Mouse (Mus musculus): ENCODE measurements around the gene Atp5d. TPM values are rescaled to one million over a fixed set of nuclear protein-coding genes. Genes with fewer than 3 reads are reported as not detected.
"Not testable (repeated sequence)": the region's sequence is repeated elsewhere in the genome, so short reads cannot be mapped to it uniquely, and the experiment has no call there.

Gene Atp5d
- total RNA-seq, 2 experiments from 2014 or later: 356 to 366 TPM

- no peak for TF ChIP-seq CTCF (IDR thresholded peaks at IDR 0.05)
- peak; percentile 70 to 71 for DNase-seq (ENCODE audit: extremely low spot score in 1 of 2, low spot score in 2 of 2)
Measured at GRCm38 (mm10) chr10:80165392-80166128, 27.1 kb downstream of the Atp5d start, which contains the start of gene Cirbp. TSS of gene Cirbp (plus strand) at chr10:80165985.

GRCm38 (mm10) chr10:80166136-80166535, 27.7 kb downstream of the Atp5d start:
- DNase-seq (ENCODE audit: extremely low spot score in 1 of 2, low spot score in 2 of 2); intact Hi-C loops (cut with DNase I); H3K4me3 ChIP-seq: not testable (repeated sequence)
- peak overlapping the region; percentile 87 for H3K27ac ChIP-seq

More at GRCm38 (mm10) chr10:80165392-80166128, 27.1 kb downstream of the Atp5d start, which contains the start of gene Cirbp:
- intact Hi-C loops (cut with DNase I): loop anchor here (1.0 kb wide), 1 partner anchor 16 kb away; no protein-coding TSS in a partner anchor
- Histone ChIP-seq H3K4me3 (peak within 1 kb of the TSS; percentile 43), H3K27ac (peak within 1 kb of the TSS; percentile 87)

GRCm38 (mm10) chr10:80167460-80168037, 29.1 kb downstream of the Atp5d start:
- intact Hi-C loops (cut with DNase I): no loop called here
- no peak for TF ChIP-seq CTCF (IDR thresholded peaks at IDR 0.05)
- Histone ChIP-seq H3K27ac (peak overlapping the region; percentile 98), H3K4me3 (peak overlapping the region; percentile 99)
- DNase-seq (ENCODE audit: extremely low spot score in 1 of 2, low spot score in 2 of 2): peak; percentile 98

- intact Hi-C loops (cut with DNase I): no loop called here
- peak; percentile 92 to 95 for DNase-seq (ENCODE audit: extremely low spot score in 1 of 2, low spot score in 2 of 2)
Measured at GRCm38 (mm10) chr10:80168038-80168661, 29.7 kb downstream of the Atp5d start.

GRCm38 (mm10) chr10:80169070-80169469, 30.6 kb downstream of the Atp5d start:
- no peak for DNase-seq (ENCODE audit: extremely low spot score in 1 of 2, low spot score in 2 of 2)
- TF ChIP-seq CTCF (IDR thresholded peaks at IDR 0.05): no peak
- intact Hi-C loops (cut with DNase I): no loop called here
- Histone ChIP-seq H3K4me3 (peak overlapping the region; percentile 99), H3K27ac (peak overlapping the region; percentile 98; the same call in 1 of the 2 replicates)

More at GRCm38 (mm10) chr10:80168038-80168661, 29.7 kb downstream of the Atp5d start:
- peak overlapping the region; percentile 99 for H3K4me3 ChIP-seq
- peak overlapping the region; percentile 98 for H3K27ac ChIP-seq
- TF ChIP-seq CTCF (IDR thresholded peaks at IDR 0.05): no peak

GRCm38 (mm10) chr10:80169651-80170050, 31.2 kb downstream of the Atp5d start:
- DNase-seq (ENCODE audit: extremely low spot score in 1 of 2, low spot score in 2 of 2): no peak
- no peak overlapping the region for H3K4me3 ChIP-seq
- H3K27ac ChIP-seq: no peak overlapping the region
- TF ChIP-seq CTCF (IDR thresholded peaks at IDR 0.05): no peak
- intact Hi-C loops (cut with DNase I): loop anchor here (10.0 kb wide), 1 partner anchor 205 kb away; no protein-coding TSS in a partner anchor

- DNase-seq (ENCODE audit: extremely low spot score in 1 of 2, low spot score in 2 of 2): no peak
- H3K27ac ChIP-seq: peak overlapping the region; percentile 60
- intact Hi-C loops (cut with DNase I): loop anchor here (10.0 kb wide), 1 partner anchor 205 kb away; no protein-coding TSS in a partner anchor
- H3K4me3 ChIP-seq: no peak overlapping the region
- no peak for TF ChIP-seq CTCF (IDR thresholded peaks at IDR 0.05)
Measured at GRCm38 (mm10) chr10:80170052-80170451, 31.6 kb downstream of the Atp5d start.

GRCm38 (mm10) chr10:80170601-80171021, 32.2 kb downstream of the Atp5d start:
- no peak for DNase-seq (ENCODE audit: extremely low spot score in 1 of 2, low spot score in 2 of 2)
- Histone ChIP-seq H3K4me3 (no peak overlapping the region), H3K27ac (peak overlapping the region; percentile 60)
- intact Hi-C loops (cut with DNase I): loop anchor here (10.0 kb wide), 1 partner anchor 204 kb away; no protein-coding TSS in a partner anchor
- no peak for TF ChIP-seq CTCF (IDR thresholded peaks at IDR 0.05)

- DNase-seq (ENCODE audit: extremely low spot score in 1 of 2, low spot score in 2 of 2): no peak
- no peak overlapping the region for H3K4me3 ChIP-seq
- peak overlapping the region; percentile 99; the same call in 1 of the 2 replicates for H3K27ac ChIP-seq
- no peak for TF ChIP-seq CTCF (IDR thresholded peaks at IDR 0.05)
- intact Hi-C loops (cut with DNase I): loop anchor here (10.0 kb wide), 1 partner anchor 204 kb away; no protein-coding TSS in a partner anchor
Measured at GRCm38 (mm10) chr10:80171252-80171651, 32.8 kb downstream of the Atp5d start.

GRCm38 (mm10) chr10:80171760-80172526, 33.5 kb downstream of the Atp5d start:
- TF ChIP-seq CTCF (IDR thresholded peaks at IDR 0.05): no peak
- DNase-seq (ENCODE audit: extremely low spot score in 1 of 2, low spot score in 2 of 2): peak in 1 of 2 experiments; percentile 27
- intact Hi-C loops (cut with DNase I): loop anchor here (10.0 kb wide), 1 partner anchor 203 kb away; no protein-coding TSS in a partner anchor
- peak overlapping the region; percentile 99 for H3K27ac ChIP-seq
- peak overlapping the region; percentile 68; the same call in 1 of the 2 replicates for H3K4me3 ChIP-seq
